Mouse (Mus musculus) brain, embryonic 14.5 days (tissue): Measurements from ENCODE around the gene Bfar. TPM values are rescaled to one million over a fixed set of nuclear protein-coding genes. Genes with fewer than 3 reads are reported as not detected.

ENCODE experiments used
- DNase-seq: peaks from one replicate; pipeline ENCODE4 v3.0.0-alpha.2; 2011; ENCODE audit warnings: low read depth
- CTCF ChIP-seq: fragments of 200-500 bp; IDR thresholded peaks from 2 replicates; pipeline ENCODE4 v1.5.1; 2012; ENCODE audit warnings: inconsistent platforms, mild to moderate bottlenecking, moderate library complexity, borderline replicate concordance; ENCODE audit not compliant: insufficient read depth, insufficient read length; ENCODE audit errors: extremely low read depth
- POLR2A ChIP-seq: fragments of 200-500 bp; IDR thresholded peaks from 2 replicates; pipeline ENCODE4 v1.6.1; 2012; ENCODE audit warnings: mild to moderate bottlenecking, inconsistent platforms, borderline replicate concordance; ENCODE audit not compliant: poor library complexity, insufficient read depth, insufficient read length, severe bottlenecking; ENCODE audit errors: extremely low read depth
- polyA plus RNA-seq: library from polyadenylated mRNA; depleted of rRNA; stranded (reverse); fragments of >200 nt; gene quantifications from 2 replicates; pipeline ENCODE4 v1.2.3, GENCODE M21; 2012

Bfar gene
- polyA plus RNA-seq, 1 experiment = 40.1 TPM

DNA sequence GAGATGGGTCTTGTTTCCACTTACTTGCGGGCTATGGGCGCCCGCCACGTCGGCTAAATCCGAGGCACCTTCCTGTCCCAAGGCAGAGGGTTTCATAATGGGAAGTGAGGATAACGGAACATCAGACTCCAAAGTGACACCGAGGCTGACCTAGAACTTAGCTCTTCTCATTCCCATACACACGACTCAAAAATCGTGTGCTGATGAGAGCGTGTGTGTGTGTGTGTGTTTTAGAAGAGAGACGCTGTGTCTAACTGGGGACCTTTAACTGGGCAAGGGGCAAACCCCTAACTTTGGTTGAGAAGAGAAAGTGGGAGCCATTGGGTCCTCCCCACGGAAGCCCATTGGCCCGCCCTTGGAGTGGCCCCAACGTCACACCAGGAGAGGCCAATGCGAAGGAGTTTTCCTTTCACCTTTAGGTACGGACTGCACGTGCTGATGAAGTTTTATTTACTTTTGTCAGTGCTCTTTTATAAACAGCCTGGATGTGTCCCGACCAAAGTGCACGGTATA, 784 bp downstream of the Bfar start:
- peak; percentile 54 for DNase-seq
- no peak for TF ChIP-seq POLR2A
- no peak for TF ChIP-seq CTCF

DNA sequence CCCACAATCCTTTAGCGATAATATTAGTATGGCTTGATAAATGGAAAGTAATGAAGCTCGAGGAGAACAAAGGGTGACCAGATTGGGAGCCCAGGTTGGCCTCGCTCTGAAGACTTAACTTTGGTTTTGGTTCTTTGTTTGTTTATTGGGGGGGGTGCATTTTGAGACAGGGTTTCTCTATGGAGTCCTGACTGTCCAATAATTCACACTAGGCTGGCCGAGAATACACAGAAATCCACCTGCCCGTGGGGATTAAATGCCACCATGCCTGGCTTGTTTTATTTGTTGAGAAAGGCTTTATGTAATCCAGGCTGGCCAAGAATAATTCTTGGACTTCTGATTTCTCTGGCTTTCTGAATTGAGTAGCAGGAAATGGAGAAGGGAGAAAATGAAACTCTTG, 1.5 kb downstream of the Bfar start:
- TF ChIP-seq POLR2A = no peak
- no peak for TF ChIP-seq CTCF
- no peak for DNase-seq

DNA sequence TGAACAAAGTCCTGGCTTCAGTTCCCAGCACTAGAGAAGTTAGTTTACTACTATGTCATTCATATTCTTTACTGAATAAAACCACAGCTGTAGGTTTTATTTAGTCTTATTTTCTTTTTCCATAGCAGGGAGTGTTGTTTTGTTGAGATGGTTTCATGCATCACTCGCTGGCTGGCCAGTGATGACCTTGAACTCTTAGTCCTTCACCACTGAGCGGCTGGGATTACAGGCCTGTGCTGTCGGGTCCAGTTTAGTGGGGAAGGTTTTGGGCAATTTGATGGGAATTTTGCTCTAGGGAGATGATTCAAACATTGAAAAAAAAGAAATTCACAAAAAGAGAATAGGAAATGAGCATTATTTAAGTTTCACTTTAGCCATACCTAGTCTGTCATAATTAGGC, 2.9 kb downstream of the Bfar start:
- no peak for DNase-seq
- TF ChIP-seq CTCF (no peak), POLR2A (no peak)

DNA sequence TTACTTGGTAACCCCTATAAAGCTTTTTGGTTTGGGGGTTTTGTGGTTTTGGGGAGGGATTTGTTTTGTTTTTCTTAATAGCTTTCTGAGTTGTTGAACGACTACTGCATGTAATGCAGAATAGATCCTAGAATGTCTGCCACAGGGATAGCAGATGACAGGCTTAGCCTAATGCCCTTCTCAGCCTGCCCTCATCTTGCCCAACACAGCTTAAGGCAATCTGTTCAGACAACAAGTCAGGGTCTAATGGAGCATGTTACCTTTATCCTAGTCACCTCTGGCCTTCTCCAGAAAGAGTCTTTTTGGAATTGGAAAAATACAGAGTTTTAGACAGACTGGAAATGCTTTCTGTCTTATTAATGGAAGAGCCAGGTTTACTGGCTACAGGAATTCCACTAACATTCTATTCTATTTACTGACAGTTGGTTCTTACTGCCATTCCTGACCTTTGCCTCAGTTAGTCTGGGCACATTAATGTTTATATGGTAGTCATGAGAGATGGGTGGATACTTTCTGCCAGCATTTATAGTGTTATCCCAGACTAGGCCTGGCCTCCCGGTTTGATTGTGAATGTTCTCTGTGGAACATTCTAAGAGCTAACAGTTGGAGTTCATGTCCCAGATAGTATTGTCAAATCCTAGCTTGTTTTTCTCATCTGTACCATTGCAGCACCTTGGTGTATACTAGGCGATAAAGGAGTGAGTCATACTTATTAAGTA, 7.1 kb downstream of the Bfar start:
- no peak for DNase-seq
- TF ChIP-seq POLR2A (no peak), CTCF (no peak)

DNA sequence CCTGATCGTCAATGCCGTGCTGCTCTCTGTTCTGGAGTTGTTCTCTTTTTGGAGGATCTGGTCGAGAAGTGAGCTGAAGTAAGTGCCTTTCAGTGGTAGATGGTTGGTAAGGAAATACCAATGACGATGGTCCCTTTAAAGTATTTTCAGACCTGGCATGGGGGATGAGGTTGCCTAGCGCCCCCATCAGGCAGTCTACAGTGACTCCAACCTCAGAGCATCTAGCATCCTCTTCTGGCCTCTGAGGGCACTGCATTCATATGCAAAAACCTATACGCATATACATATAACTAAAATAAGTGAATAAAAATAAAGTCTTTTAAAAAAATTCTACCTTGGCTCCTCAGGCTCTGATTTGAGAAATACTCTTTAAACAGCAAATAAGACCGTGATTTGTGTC, 27.3 kb downstream of the Bfar start:
- TF ChIP-seq POLR2A (no peak), CTCF (peak; percentile 27; the same call in 1 of the 2 replicates)
- no peak for DNase-seq

DNA sequence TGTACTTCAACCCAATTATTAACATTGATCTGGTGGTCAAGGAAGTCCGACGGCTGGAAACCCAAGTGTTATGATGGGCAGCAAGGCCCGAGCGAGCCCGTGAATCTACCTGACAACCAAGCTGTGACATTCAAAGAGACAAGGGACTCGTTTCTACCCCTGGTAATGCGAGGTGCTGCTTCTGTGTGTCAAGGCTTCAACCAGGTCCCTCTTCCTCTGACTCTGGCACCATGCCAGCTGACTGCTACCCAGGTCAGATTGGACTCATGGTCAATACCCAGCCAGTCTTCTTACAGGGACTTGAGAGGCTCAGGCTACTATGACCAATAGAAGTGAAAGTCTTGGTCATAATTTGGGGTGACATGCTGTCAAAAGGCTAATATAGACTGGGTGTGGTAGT, 30.5 kb downstream of the Bfar start:
- TF ChIP-seq CTCF (no peak), POLR2A (no peak)
- DNase-seq = no peak

DNA sequence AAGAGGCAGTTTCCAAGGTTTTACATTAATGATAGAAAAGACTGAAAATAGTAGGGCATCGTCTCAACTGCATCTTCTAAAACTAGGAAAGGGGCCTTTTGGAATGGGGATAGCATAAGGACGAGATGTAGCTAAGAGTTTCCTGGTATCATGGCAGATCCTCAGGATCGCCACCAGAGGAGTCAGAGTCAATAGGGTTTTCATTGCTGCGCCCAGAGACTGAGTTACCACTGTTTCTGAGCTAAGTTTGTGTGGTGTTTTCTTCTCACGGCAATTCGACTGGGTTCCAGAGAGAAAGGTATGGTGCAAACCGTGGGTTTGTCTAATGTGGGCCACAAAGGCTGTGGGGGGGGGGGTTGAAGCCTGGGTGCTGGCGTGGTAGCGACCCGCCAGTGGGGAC, 33.0 kb downstream of the Bfar start:
- no peak for DNase-seq
- TF ChIP-seq CTCF (no peak), POLR2A (no peak)

DNA sequence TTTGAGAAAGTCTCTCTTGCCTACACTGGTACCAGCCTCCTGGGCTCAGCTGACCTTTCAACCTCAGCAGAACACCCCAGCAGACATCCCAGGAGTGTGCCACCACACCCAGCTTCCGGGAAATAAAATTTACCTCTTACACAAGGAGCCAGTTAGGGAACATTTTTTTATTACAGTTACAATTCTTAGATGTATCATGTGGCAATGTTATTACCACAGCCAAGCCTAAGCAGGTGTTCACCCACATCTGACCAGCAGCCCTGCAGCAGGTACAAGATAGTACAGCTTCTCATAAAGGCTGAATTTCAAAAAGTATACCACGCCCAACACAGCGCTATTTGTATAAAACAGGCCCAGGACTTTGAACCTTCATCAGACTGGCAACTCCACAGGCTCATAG, 43.3 kb downstream of the Bfar start:
- no peak for DNase-seq
- TF ChIP-seq POLR2A (no peak), CTCF (no peak)

DNA sequence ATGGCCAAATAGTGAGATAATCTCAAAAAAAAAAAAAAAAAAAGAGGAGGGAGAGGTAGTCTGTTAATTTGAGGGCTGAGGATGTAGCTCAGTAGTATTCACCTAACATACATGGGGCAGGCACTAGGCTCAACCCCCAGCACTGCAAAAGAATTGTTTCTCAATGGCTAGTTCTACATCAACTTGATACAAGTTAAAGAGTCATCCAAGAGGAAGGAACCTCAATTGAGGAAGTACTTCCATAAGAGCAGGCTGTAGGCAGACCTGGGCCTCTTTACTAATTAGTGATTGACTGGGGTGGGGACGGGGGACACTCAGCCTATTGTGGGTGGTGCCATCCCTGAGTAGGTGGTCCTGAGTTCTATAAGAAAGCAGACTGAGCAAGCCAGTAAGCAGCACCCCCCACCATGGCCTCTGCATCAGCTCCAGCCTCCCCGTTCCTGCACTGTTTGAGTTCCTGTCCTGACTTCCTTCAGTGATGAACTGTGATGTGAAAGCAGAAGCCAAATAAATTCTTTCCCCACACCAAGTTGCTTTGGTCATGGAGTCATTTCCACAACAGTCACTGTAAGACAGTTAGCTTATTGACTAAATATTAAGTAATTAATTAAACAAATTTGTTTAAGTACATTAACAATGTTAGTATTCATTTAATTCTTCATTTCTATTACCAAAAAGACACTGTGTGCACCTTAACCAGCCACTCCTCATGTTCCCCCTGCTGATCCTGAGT, 45.3 kb downstream of the Bfar start:
- TF ChIP-seq POLR2A (no peak), CTCF (no peak)
- no peak for DNase-seq

DNA sequence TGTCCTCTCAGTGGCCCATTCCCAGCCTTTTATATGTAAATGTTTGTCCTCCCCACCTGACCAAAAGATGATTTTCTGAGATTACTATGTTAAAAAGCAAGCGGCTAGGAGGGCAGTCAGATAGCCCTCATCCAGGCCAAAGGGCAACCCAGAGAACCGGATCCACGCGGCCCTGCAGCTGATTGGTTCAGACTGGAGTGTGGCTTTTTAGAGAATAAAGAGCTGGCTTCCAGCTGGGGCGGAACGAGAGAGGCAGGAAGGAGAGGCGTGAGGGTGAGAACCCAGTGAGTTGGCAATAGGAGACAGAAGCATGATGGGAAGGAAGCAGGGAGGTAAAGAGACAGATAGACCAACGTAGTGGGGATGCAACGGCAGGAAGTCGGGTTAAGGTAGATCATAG, 51.3 kb downstream of the Bfar start:
- no peak for TF ChIP-seq POLR2A
- TF ChIP-seq CTCF = no peak
- DNase-seq = no peak

DNA sequence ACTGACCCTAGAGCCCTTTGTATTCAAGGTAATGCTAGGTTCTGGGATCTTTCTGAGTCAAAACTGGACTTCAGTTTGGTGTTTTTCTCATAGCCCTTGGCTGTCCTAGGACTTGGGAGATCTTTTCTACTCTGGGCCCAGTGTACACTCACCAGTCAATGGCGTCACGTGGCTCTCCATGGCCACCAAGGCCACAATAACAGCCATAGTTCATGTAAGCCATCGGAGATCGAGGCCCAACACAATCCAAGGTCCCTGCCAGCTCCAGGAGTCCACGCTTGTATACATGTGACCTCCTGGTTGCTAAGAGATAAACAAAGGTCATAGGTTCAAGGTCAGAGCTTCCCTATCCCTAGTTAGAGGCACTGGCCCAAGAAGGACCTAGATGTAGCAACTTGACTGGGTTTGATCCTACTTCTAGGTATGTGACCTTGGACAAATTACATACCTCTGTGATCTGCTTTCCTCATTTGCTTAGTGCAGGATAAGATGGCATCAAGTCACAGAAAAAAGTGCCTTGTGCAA, 56.2 kb downstream of the Bfar start:
- DNase-seq = no peak
- TF ChIP-seq CTCF (no peak), POLR2A (no peak)

DNA sequence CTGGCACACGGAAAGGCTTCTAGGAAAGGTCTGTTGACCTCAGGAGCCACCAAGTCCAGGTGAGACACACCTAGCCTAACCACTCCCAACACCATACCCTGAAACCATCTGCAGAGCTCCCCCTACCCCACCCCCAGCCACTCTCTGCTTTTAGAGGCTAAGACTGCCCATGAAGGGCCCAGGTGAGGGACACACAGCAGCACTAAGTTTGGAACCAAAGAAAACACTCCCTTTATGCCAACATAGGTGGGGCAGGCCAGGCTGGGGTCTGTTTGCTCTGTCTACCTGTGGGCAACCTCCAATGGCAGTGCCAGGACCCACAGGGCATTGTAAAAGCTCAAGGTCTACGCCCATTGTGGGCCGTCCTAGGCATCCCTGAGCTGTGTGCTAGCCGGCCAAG, 57.8 kb downstream of the Bfar start:
- TF ChIP-seq CTCF = no peak
- TF ChIP-seq POLR2A = no peak
- DNase-seq = no peak
